Mouse (Mus musculus): ENCODE measurements around the gene Ascl3. TPM values are rescaled to one million over a fixed set of nuclear protein-coding genes. Genes with fewer than 3 reads are reported as not detected.

The Ascl3 gene
- polyA plus RNA-seq (2015; fragmentation: Nextera tagmentation; extraction: Ambion mirVana): not detected in 2 replicates

GRCm38 (mm10) chr7:109731626-109732025, at the start of gene Ascl3:
Ascl3 (minus strand) TSS chr7:109731726.
- Histone ChIP-seq H3K4me2 (no peak within 1 kb of the TSS), H3K4me1 (peaks cover 6% of the 10 kb centered on the region; the same call in 1 of the 2 replicates), H3K4me3 (no peak within 1 kb of the TSS), H3K36me3 (peaks cover 15% of the 10 kb centered on the region), H3K9me3 (no peaks in the 10 kb centered on the region), H3K9ac (no peak within 1 kb of the TSS), H3K27ac (no peak within 1 kb of the TSS), H3K27me3 (no peaks in the 10 kb centered on the region)
- no peak for ATAC-seq (ENCODE audit: insufficient number of reproducible peaks, low FRiP score, low TSS enrichment, low read depth)
- WGBS: 77% methylated on average over 5 of the region's 5 CpGs

GRCm38 (mm10) chr7:109781087-109781469, 49.6 kb upstream of the Ascl3 start:
- peaks cover 51% of the 10 kb centered on the region for H3K27me3 ChIP-seq
- H3K27ac ChIP-seq: no peak overlapping the region
- H3K4me2 ChIP-seq: peak overlapping the region; percentile 99
- H3K9ac ChIP-seq: 0 out of 2 replicates have a peak overlapping the region, but pooled peaks have one; percentile 1
- H3K9me3 ChIP-seq: no peaks in the 10 kb centered on the region
- WGBS: 2% methylated on average over 24 of the region's 24 CpGs
- H3K36me3 ChIP-seq: no peaks in the 10 kb centered on the region
- H3K4me1 ChIP-seq: peaks cover 14% of the 10 kb centered on the region
- H3K4me3 ChIP-seq: peak overlapping the region; percentile 48
- 0 out of 2 replicates have a peak, but pooled peaks have one; percentile 43 for ATAC-seq (ENCODE audit: insufficient number of reproducible peaks, low FRiP score, low TSS enrichment, low read depth)

GRCm38 (mm10) chr7:109772251-109772650, 40.7 kb upstream of the Ascl3 start:
- no peak overlapping the region for H3K4me3 ChIP-seq
- no peak overlapping the region for H3K9ac ChIP-seq
- ATAC-seq (ENCODE audit: insufficient number of reproducible peaks, low FRiP score, low TSS enrichment, low read depth): no peak
- no peaks in the 10 kb centered on the region for H3K4me1 ChIP-seq
- H3K4me2 ChIP-seq: no peak overlapping the region
- no peak overlapping the region for H3K27ac ChIP-seq
- no peaks in the 10 kb centered on the region for H3K27me3 ChIP-seq
- H3K36me3 ChIP-seq: no peaks in the 10 kb centered on the region
- no peaks in the 10 kb centered on the region for H3K9me3 ChIP-seq

GRCm38 (mm10) chr7:109768699-109769383, 37.3 kb upstream of the Ascl3 start:
- H3K27me3 ChIP-seq: no peaks in the 10 kb centered on the region
- no peak for ATAC-seq (ENCODE audit: insufficient number of reproducible peaks, low FRiP score, low TSS enrichment, low read depth)
- WGBS: 44% methylated on average over 2 of the region's 2 CpGs

GRCm38 (mm10) chr7:109767575-109768350, 36.2 kb upstream of the Ascl3 start:
- WGBS: 73% methylated on average over 7 of the region's 7 CpGs
- no peaks in the 10 kb centered on the region for H3K9me3 ChIP-seq
- H3K4me1 ChIP-seq: no peaks in the 10 kb centered on the region
- no peaks in the 10 kb centered on the region for H3K27me3 ChIP-seq
- H3K9ac ChIP-seq: no peak overlapping the region
- ATAC-seq (ENCODE audit: insufficient number of reproducible peaks, low FRiP score, low TSS enrichment, low read depth): no peak
- H3K36me3 ChIP-seq: no peaks in the 10 kb centered on the region
- no peak overlapping the region for H3K27ac ChIP-seq
- H3K4me3 ChIP-seq: no peak overlapping the region
- no peak overlapping the region for H3K4me2 ChIP-seq

More at GRCm38 (mm10) chr7:109768699-109769383, 37.3 kb upstream of the Ascl3 start:
- H3K27ac ChIP-seq: no peak overlapping the region
- H3K4me3 ChIP-seq: no peak overlapping the region
- H3K4me1 ChIP-seq: no peaks in the 10 kb centered on the region
- no peaks in the 10 kb centered on the region for H3K36me3 ChIP-seq
- H3K9me3 ChIP-seq: no peaks in the 10 kb centered on the region
- H3K4me2 ChIP-seq: no peak overlapping the region
- H3K9ac ChIP-seq: no peak overlapping the region

GRCm38 (mm10) chr7:109764009-109764408, 32.5 kb upstream of the Ascl3 start:
- Histone ChIP-seq H3K4me1 (no peaks in the 10 kb centered on the region), H3K27ac (no peak overlapping the region), H3K4me2 (no peak overlapping the region), H3K9ac (no peak overlapping the region), H3K27me3 (no peaks in the 10 kb centered on the region), H3K9me3 (no peaks in the 10 kb centered on the region), H3K36me3 (no peaks in the 10 kb centered on the region), H3K4me3 (no peak overlapping the region)
- 48% methylated on average over 2 of the region's 2 CpGs for WGBS
- ATAC-seq (ENCODE audit: insufficient number of reproducible peaks, low FRiP score, low TSS enrichment, low read depth): no peak

GRCm38 (mm10) chr7:109756291-109756690, 24.8 kb upstream of the Ascl3 start:
- ATAC-seq (ENCODE audit: insufficient number of reproducible peaks, low FRiP score, low TSS enrichment, low read depth): no peak

GRCm38 (mm10) chr7:109754034-109754433, 22.5 kb upstream of the Ascl3 start:
- Histone ChIP-seq H3K9me3 (no peaks in the 10 kb centered on the region), H3K27me3 (no peaks in the 10 kb centered on the region), H3K4me3 (no peak overlapping the region), H3K36me3 (no peaks in the 10 kb centered on the region), H3K4me1 (peaks cover 16% of the 10 kb centered on the region), H3K27ac (no peak overlapping the region), H3K4me2 (no peak overlapping the region), H3K9ac (no peak overlapping the region)
- ATAC-seq (ENCODE audit: insufficient number of reproducible peaks, low FRiP score, low TSS enrichment, low read depth): no peak
- WGBS: 86% methylated on average over 8 of the region's 8 CpGs

More at GRCm38 (mm10) chr7:109756291-109756690, 24.8 kb upstream of the Ascl3 start:
- Histone ChIP-seq H3K4me3 (no peak overlapping the region), H3K9me3 (no peaks in the 10 kb centered on the region), H3K27ac (no peak overlapping the region), H3K4me1 (peaks cover 15% of the 10 kb centered on the region), H3K9ac (no peak overlapping the region), H3K36me3 (no peaks in the 10 kb centered on the region), H3K27me3 (no peaks in the 10 kb centered on the region), H3K4me2 (no peak overlapping the region)
- 90% methylated on average over 3 of the region's 3 CpGs for WGBS

- under 1% methylated on average over 74 of the region's 74 CpGs for WGBS
- H3K9ac ChIP-seq: peak within 1 kb of the TSS; percentile 90
These were observed 20.7 kb upstream of the Ascl3 start, which contains the start of gene Tmem9b for GRCm38 (mm10) chr7:109752008-109752925. Tmem9b (minus strand) TSS chr7:109752875.

GRCm38 (mm10) chr7:109751427-109752007, 20.0 kb upstream of the Ascl3 start:
- H3K4me2 ChIP-seq: peak overlapping the region; percentile 87
- ATAC-seq (ENCODE audit: insufficient number of reproducible peaks, low FRiP score, low TSS enrichment, low read depth): peak; percentile 59
- H3K9me3 ChIP-seq: no peaks in the 10 kb centered on the region
- peak overlapping the region; percentile 93 for H3K27ac ChIP-seq
- peaks cover 16% of the 10 kb centered on the region for H3K4me1 ChIP-seq
- peak overlapping the region; percentile 88 for H3K4me3 ChIP-seq
- 5% methylated on average over 13 of the region's 13 CpGs for WGBS
- H3K27me3 ChIP-seq: no peaks in the 10 kb centered on the region
- peaks cover under 1% of the 10 kb centered on the region; the same call in 1 of the 2 replicates for H3K36me3 ChIP-seq
- H3K9ac ChIP-seq: peak overlapping the region; percentile 90

More at GRCm38 (mm10) chr7:109752008-109752925, 20.7 kb upstream of the Ascl3 start, which contains the start of gene Tmem9b:
- Histone ChIP-seq H3K4me1 (peaks cover 16% of the 10 kb centered on the region), H3K4me3 (peak within 1 kb of the TSS; percentile 88), H3K27me3 (no peaks in the 10 kb centered on the region), H3K4me2 (peak within 1 kb of the TSS; percentile 87), H3K36me3 (no peaks in the 10 kb centered on the region), H3K27ac (peak within 1 kb of the TSS; percentile 93), H3K9me3 (no peaks in the 10 kb centered on the region)
- ATAC-seq (ENCODE audit: insufficient number of reproducible peaks, low FRiP score, low TSS enrichment, low read depth): peak; percentile 73

- WGBS: 47% methylated on average over 1 of the region's 1 CpGs
- peaks cover 8% of the 10 kb centered on the region; the same call in 1 of the 2 replicates for H3K4me1 ChIP-seq
- H3K4me3 ChIP-seq: no peak overlapping the region
- no peak overlapping the region for H3K9ac ChIP-seq
- no peak overlapping the region for H3K4me2 ChIP-seq
- H3K9me3 ChIP-seq: no peaks in the 10 kb centered on the region
- peaks cover 27% of the 10 kb centered on the region for H3K36me3 ChIP-seq
- ATAC-seq (ENCODE audit: insufficient number of reproducible peaks, low FRiP score, low TSS enrichment, low read depth): no peak
- H3K27me3 ChIP-seq: no peaks in the 10 kb centered on the region
- no peak overlapping the region for H3K27ac ChIP-seq
These were observed 16.2 kb upstream of the Ascl3 start for GRCm38 (mm10) chr7:109747747-109748146.

All from limb, embryonic 15.5 days (tissue).